Mouse (Mus musculus) hindbrain, embryonic 15.5 days (tissue): ENCODE measurements at regions not wholly inside any gene's neighbourhood (a gene's known extent, or its start where the extent isn't known, plus 50 kb on each side); places are given as distances from the start of the nearest gene placed in this dataset.

Experiments used
- ATAC-seq: fragments of 200-750 bp; cut with Nextera tagmentation; 2 replicates; pipeline ENCODE4 v1.8.0; 2017; ENCODE audit warnings: low read depth, moderate number of reproducible peaks, moderate TSS enrichment; ENCODE audit not compliant: low FRiP score
- H3K27ac ChIP-seq: fragments of 300-500 bp; sonication (generic); replicated peaks from 2 replicates; pipeline ENCODE4 v1.5.1; 2015; ENCODE audit warnings: mild to moderate bottlenecking, inconsistent platforms
- H3K27me3 ChIP-seq: fragments of 300-500 bp; sonication (generic); 2 replicates; pipeline ENCODE4 v1.6.1; 2015; ENCODE audit warnings: control low read depth, inconsistent platforms
- H3K36me3 ChIP-seq: fragments of 300-500 bp; sonication (generic); 2 replicates; pipeline ENCODE4 v1.6.1; 2015; ENCODE audit warnings: control low read depth, inconsistent platforms
- H3K4me1 ChIP-seq: fragments of 300-500 bp; sonication (generic); replicated peaks from 2 replicates; pipeline ENCODE4 v1.6.1; 2015; ENCODE audit warnings: control low read depth, inconsistent platforms
- H3K4me2 ChIP-seq: fragments of 300-500 bp; sonication (generic); 2 replicates; pipeline ENCODE4 v1.6.1; 2015; ENCODE audit warnings: moderate library complexity, mild to moderate bottlenecking, inconsistent platforms
- H3K4me3 ChIP-seq: fragments of 300-500 bp; sonication (generic); 2 replicates; pipeline ENCODE4 v1.5.1; 2015; ENCODE audit warnings: mild to moderate bottlenecking, inconsistent platforms
- H3K9ac ChIP-seq: fragments of 300-500 bp; sonication (generic); 2 replicates; pipeline ENCODE4 v1.6.1; 2015; ENCODE audit warnings: inconsistent platforms
- H3K9me3 ChIP-seq: fragments of 300-500 bp; sonication (generic); 2 replicates; pipeline ENCODE4 v1.6.1; 2016; ENCODE audit warnings: control low read depth, inconsistent platforms
- whole genome bisulfite sequencing: fragments of 180-500 bp; shearing (Covaris S2); methylation state at CpG from one replicate; pipeline ENCODE4 v1.1.7; 2015; 5-methylcytosine and 5-hydroxymethylcytosine counted together

DNA sequence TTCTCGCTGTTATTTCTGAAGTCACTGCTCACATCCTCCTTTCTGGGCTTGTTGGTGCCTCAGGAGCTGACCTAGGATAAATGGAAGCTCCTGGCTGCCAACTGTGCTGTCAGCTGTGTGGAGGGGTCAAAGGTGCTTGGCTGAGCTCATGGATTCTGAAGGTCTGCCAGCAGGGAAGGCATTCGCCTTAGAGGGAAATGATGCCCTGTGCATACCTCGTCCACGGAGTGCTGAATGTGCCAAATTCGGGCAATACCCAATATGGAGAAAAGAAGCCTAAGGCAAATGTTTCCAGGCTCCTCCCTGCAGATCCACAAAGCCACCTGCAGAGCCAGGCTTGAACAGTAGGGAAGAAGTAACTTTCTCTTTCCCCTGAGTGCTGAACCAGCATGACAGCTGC lies 191.3 kb upstream of the Eya4 start:
- WGBS = 49% methylated on average over 5 of the region's 5 CpGs
- no peak overlapping the region for H3K4me2 ChIP-seq
- no peak for ATAC-seq

DNA sequence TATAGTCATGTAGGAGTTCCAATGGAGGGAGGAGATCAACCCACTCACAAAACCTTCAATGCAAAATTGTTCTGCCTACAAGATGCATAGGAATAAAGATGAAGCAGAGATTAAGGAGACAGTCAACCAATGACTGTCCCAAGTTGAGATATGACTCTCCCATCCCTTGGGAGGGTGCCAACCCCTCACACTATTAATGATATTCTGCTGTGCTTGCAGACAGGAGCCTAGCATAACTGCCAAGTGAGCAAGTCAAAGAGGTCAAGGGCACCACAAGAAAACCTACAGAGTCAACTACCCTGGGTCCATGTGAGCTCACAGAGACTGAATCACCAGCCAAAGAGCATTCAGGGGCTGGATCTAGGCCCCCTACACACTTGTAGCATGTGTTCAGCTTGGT lies 184.1 kb upstream of the Eya4 start:
- H3K4me3 ChIP-seq = no peak overlapping the region
- no peak overlapping the region for H3K4me2 ChIP-seq
- H3K9me3 ChIP-seq = no peaks in the 10 kb centered on the region
- H3K27me3 ChIP-seq = no peaks in the 10 kb centered on the region
- H3K27ac ChIP-seq = no peak overlapping the region
- ATAC-seq = no peak
- H3K4me1 ChIP-seq = no peaks in the 10 kb centered on the region
- H3K36me3 ChIP-seq = no peaks in the 10 kb centered on the region
- no peak overlapping the region for H3K9ac ChIP-seq

More for the DNA sequence above, 191.3 kb upstream of the Eya4 start:
- H3K4me3 ChIP-seq = no peak overlapping the region
- H3K36me3 ChIP-seq = no peaks in the 10 kb centered on the region
- H3K9me3 ChIP-seq = no peaks in the 10 kb centered on the region
- H3K9ac ChIP-seq = no peak overlapping the region
- no peaks in the 10 kb centered on the region for H3K4me1 ChIP-seq
- no peaks in the 10 kb centered on the region for H3K27me3 ChIP-seq
- no peak overlapping the region for H3K27ac ChIP-seq

DNA sequence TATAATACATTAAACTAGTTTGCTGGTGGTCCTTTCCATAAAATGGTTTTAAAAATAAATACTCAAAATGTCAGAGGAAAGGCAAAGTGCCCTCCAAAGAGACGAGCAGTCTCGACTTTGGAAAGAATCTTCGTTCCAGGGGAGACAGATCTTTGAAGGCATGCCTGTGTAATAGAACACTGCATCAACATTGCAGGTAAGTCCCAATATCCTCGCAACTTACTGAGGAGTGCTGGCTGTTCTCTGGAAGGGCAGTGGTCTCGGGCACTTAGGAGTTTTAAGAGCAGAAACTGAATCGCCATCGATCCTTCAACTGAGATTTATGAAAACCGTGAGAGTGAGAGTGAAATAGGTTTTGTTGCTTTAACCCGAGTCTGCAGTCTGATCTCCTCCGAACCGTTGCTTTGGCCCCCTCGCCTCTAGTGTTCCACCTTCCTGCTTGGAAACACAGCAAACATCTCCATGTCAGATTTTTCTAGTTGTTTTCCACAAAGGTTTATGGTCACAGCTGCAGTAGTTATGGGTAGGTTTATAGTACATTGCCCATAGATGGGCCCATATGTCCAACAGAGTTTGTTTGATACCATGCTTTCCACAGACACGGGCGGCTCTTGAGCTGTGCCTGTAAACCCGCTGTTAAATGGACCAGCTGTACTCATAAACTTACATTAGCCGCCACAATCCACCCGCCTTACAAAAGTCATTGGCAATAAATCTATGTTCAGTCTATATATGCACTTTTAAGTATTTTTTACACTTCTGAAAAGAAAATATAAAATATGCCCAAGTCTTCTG lies 181.6 kb upstream of the Eya4 start:
- no peak overlapping the region for H3K27ac ChIP-seq
- H3K4me1 ChIP-seq = no peaks in the 10 kb centered on the region
- ATAC-seq = no peak
- no peaks in the 10 kb centered on the region for H3K9me3 ChIP-seq
- no peak overlapping the region for H3K4me2 ChIP-seq
- WGBS = 90% methylated on average over 17 of the region's 17 CpGs
- H3K36me3 ChIP-seq = no peaks in the 10 kb centered on the region
- no peak overlapping the region for H3K9ac ChIP-seq
- no peaks in the 10 kb centered on the region for H3K27me3 ChIP-seq
- H3K4me3 ChIP-seq = no peak overlapping the region

DNA sequence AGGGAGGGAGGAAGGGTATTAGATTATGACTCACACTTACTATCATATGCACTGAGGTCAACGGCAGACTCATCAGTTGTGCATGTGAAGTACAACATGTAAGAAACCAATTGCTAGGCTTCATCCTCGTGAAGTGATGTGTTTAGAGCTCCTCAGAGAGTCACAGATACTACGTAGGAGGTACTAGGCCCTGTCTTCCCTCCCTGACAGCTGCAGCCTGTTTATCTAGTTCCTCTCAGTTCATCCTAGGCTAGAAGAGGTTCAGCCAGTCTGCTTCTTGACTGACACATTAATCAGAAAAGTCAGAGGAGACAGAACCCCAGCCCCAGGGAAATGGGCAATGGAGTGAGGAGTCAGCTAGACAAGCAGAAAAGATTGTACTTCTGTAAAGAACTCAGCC lies 180.1 kb upstream of the Eya4 start:
- H3K27ac ChIP-seq = no peak overlapping the region
- no peak overlapping the region for H3K4me3 ChIP-seq
- no peak overlapping the region for H3K4me2 ChIP-seq
- H3K4me1 ChIP-seq = no peaks in the 10 kb centered on the region
- ATAC-seq = no peak
- no peaks in the 10 kb centered on the region for H3K9me3 ChIP-seq
- H3K27me3 ChIP-seq = no peaks in the 10 kb centered on the region
- no peaks in the 10 kb centered on the region for H3K36me3 ChIP-seq
- H3K9ac ChIP-seq = no peak overlapping the region
- WGBS = 85% methylated on average over 3 of the region's 3 CpGs

DNA sequence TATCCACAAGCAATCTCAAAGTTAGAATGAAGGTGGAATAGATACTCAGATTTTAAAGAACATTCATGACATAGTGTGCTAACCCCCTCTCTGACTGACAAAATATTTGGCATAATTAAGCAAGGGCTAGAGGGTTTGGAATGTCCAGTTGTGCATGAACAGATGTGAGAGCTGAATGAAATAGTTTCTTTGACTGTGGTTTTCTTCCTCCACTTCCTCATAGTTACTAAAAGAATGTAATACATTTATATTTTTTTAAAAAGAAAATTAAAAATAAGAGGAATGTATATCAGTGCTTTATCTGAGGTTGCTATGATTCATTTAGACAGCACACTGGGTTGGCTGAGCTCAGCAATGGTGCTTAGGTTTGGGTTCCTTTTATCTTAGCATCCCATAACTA lies 176.2 kb upstream of the Eya4 start:
- Histone ChIP-seq H3K4me1 (no peaks in the 10 kb centered on the region), H3K27ac (no peak overlapping the region), H3K4me2 (no peak overlapping the region), H3K4me3 (no peak overlapping the region), H3K27me3 (no peaks in the 10 kb centered on the region), H3K36me3 (no peaks in the 10 kb centered on the region), H3K9ac (no peak overlapping the region), H3K9me3 (no peaks in the 10 kb centered on the region)
- no peak for ATAC-seq

DNA sequence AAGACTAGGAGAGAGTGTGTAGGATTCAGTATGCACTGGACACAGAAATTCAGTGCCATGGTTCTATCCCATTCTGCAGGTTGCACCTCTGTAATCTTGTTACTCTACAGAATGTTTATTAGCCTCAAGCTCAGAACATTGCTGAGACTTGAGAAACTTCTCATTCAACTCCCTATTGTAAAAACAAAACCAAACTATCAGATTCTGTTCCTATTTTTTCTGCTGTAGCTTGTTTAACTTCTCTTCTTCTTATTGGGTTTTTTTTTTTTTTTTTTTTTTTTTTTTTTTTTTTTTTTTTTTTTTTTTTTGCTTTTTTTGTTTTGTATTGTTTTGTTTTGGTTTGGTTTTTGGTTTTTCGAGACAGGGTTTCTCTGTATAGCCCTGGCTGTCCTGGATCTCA lies 172.1 kb upstream of the Eya4 start:
- no peak for ATAC-seq
- Histone ChIP-seq H3K9me3 (no peaks in the 10 kb centered on the region), H3K9ac (no peak overlapping the region), H3K36me3 (no peaks in the 10 kb centered on the region), H3K27me3 (no peaks in the 10 kb centered on the region), H3K4me1 (no peaks in the 10 kb centered on the region), H3K4me3 (no peak overlapping the region), H3K27ac (no peak overlapping the region), H3K4me2 (no peak overlapping the region)
- 76% methylated on average over 1 of the region's 1 CpGs for WGBS

DNA sequence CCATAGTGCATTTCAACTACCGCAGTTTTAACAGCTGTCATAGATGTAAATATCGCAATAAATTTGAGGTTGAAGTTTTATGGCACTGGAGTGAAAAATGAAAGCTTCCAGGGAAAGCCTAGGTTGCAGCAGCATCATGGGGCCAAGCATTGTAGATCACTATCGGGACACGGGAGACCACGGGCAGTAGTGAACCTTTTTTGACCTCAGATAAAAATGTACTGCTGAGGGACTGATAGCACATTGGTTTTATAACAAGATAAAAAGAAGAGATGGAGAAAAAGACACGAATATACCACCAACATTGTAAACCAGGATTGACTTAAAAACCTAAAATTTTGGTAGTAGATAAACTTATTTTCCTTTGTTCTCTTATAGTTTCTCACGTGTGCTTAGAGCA lies 143.1 kb upstream of the Eya4 start:
- Histone ChIP-seq H3K27me3 (no peaks in the 10 kb centered on the region), H3K4me2 (no peak overlapping the region), H3K9me3 (no peaks in the 10 kb centered on the region), H3K4me1 (no peaks in the 10 kb centered on the region), H3K9ac (no peak overlapping the region), H3K27ac (no peak overlapping the region), H3K36me3 (no peaks in the 10 kb centered on the region), H3K4me3 (no peak overlapping the region)
- no peak for ATAC-seq
- WGBS = 89% methylated on average over 7 of the region's 7 CpGs

DNA sequence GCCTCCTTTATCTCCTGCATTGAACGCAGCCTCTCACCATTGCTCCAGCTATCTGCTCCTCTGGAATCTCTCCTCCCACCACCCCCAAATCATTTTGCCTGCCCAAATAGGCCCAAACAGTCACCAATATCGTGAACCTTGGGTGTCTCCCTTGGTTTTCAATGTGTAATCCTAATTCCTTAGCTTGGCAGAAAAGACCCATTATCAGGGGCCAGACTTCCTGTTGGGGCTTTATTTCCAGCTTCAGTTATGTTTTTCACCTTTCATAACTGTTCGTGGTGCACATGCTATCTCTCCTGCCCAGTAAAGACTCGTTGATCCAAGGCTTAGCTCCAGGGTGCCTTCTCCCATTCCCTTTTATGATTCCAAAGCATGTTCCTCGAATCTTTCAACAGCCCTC lies 142.4 kb upstream of the Eya4 start:
- Histone ChIP-seq H3K4me2 (no peak overlapping the region), H3K4me3 (no peak overlapping the region), H3K36me3 (no peaks in the 10 kb centered on the region), H3K27me3 (no peaks in the 10 kb centered on the region), H3K27ac (no peak overlapping the region), H3K9ac (no peak overlapping the region), H3K9me3 (no peaks in the 10 kb centered on the region), H3K4me1 (no peaks in the 10 kb centered on the region)
- ATAC-seq = no peak
- WGBS = 79% methylated on average over 5 of the region's 5 CpGs

DNA sequence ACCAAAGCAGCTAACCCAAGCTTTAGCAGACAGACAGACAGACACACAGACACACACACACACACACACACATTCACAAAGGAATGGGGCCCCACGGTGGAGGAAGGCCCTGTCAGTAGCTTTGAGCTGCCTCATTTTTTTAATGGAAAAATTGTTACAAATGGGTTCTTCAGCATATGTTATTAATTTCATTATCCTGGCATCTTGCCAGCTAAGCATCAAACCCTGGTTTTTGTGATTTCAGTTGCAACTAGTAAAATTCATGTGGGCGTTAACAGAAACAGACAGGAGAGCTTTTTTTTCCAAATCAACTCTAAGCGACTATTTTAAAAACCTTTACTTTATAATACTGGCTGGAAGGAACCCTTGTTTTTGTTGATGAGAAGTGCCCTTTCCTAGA lies 138.4 kb upstream of the Eya4 start:
- Histone ChIP-seq H3K9ac (no peak overlapping the region), H3K36me3 (no peaks in the 10 kb centered on the region), H3K4me3 (no peak overlapping the region), H3K4me2 (no peak overlapping the region), H3K4me1 (no peaks in the 10 kb centered on the region), H3K27me3 (no peaks in the 10 kb centered on the region), H3K27ac (no peak overlapping the region), H3K9me3 (no peaks in the 10 kb centered on the region)
- 80% methylated on average over 3 of the region's 3 CpGs for WGBS
- no peak for ATAC-seq

DNA sequence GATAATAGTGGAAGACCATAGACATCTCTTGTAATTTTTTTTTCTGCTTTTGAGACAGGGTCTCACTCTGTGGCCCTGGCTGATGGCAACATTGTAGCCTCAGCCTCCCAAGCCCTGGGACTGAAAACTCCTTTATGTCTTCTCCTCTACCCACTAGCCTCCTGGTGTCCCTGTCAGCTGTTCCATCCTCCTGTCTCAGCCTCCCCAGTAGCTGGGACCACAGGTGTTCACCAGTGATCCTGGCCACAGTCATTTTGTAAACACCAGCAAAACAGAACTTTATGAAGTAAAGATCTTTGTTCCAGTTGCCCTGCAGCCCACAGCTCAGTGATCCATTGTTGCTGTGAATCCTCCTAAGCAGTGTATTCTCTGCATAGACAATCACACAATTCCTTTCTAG lies 129.9 kb upstream of the Eya4 start:
- Histone ChIP-seq H3K4me1 (no peaks in the 10 kb centered on the region), H3K9me3 (no peaks in the 10 kb centered on the region), H3K27ac (no peak overlapping the region)

DNA sequence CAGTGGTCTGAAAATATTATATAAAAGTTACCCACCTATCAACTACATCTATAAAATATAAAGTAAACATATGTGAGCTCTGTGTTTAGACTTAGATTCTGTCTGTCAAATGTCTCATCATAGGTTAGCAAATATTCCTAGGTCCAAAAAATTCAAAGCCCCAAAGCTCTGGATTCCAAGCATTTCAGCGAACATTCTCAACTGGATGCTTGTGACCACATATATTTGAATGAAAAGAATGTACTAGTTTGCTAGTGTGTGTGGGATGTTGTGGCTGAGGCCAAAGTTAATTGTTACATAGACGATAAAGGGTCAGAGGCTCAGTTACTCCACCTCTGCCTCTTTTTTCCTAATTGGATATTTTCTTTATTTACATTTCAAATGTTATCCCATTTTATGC lies 128.3 kb upstream of the Eya4 start:
- no peak overlapping the region for H3K4me2 ChIP-seq
- H3K27me3 ChIP-seq = no peaks in the 10 kb centered on the region
- H3K27ac ChIP-seq = no peak overlapping the region
- H3K9me3 ChIP-seq = no peaks in the 10 kb centered on the region
- H3K4me1 ChIP-seq = no peaks in the 10 kb centered on the region
- no peak overlapping the region for H3K4me3 ChIP-seq
- no peak overlapping the region for H3K9ac ChIP-seq
- no peak for ATAC-seq
- H3K36me3 ChIP-seq = no peaks in the 10 kb centered on the region
- WGBS = 91% methylated on average over 2 of the region's 2 CpGs

More for the DNA sequence above, 129.9 kb upstream of the Eya4 start:
- H3K27me3 ChIP-seq = no peaks in the 10 kb centered on the region
- no peak overlapping the region for H3K9ac ChIP-seq
- ATAC-seq = no peak
- H3K36me3 ChIP-seq = no peaks in the 10 kb centered on the region
- H3K4me3 ChIP-seq = no peak overlapping the region
- H3K4me2 ChIP-seq = no peak overlapping the region

DNA sequence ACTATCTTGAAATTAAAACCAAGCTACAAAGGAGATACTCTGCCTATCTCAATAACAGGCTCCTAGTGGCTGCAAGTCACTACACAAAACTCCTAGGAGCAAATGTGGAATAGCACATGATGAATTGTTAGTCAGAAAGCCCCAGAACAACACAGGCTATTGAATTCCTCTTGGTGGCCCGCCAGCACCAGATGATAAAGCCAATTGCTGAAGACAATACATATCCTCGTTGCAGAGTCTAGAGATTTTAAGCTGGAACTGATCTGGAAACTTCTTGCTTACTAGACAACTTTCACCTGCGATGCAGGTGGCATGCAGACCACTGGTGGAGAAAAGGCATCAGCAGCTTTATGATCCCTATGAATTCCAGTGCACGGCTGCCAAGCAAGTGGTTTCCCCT lies 126.5 kb upstream of the Eya4 start:
- no peaks in the 10 kb centered on the region for H3K27me3 ChIP-seq
- WGBS = 79% methylated on average over 4 of the region's 4 CpGs
- H3K4me3 ChIP-seq = no peak overlapping the region
- no peak overlapping the region for H3K9ac ChIP-seq
- H3K36me3 ChIP-seq = no peaks in the 10 kb centered on the region
- no peak for ATAC-seq
- H3K9me3 ChIP-seq = no peaks in the 10 kb centered on the region
- H3K27ac ChIP-seq = no peak overlapping the region
- no peak overlapping the region for H3K4me2 ChIP-seq
- H3K4me1 ChIP-seq = no peaks in the 10 kb centered on the region

DNA sequence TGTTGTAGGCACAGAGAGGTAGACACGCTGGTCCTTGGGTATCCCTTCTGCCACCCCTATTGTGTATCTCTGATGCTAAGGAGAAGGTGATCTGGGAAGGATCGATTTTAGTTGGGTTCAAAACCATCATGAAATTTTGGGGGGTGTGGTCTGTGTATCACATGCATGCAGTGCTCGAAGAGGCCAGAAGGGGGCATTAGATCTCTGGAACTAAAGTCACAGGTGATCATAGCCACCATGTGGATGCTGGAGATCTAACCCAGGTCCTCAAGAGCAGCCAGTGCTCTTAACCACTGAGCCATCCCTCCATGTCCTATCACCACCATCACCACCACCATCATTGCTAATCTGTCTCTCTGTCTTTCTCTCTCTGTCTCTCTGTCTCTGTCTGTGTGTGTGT lies 100.4 kb upstream of the Eya4 start:
- 87% methylated on average over 3 of the region's 3 CpGs for WGBS

More for the DNA sequence above, 100.4 kb upstream of the Eya4 start:
- Histone ChIP-seq H3K9ac (no peak overlapping the region), H3K27ac (no peak overlapping the region), H3K9me3 (no peaks in the 10 kb centered on the region), H3K27me3 (no peaks in the 10 kb centered on the region), H3K36me3 (no peaks in the 10 kb centered on the region), H3K4me3 (no peak overlapping the region), H3K4me2 (no peak overlapping the region), H3K4me1 (peaks cover 12% of the 10 kb centered on the region; the same call in 1 of the 2 replicates)
- ATAC-seq = no peak; the same call in 1 of the 2 replicates
